Mouse (Mus musculus) liver, adult 2 months (tissue): ENCODE measurements at regions not wholly inside any gene's neighbourhood (a gene's known extent, or its start where the extent isn't known, plus 50 kb on each side); places are given as distances from the start of the nearest gene placed in this dataset.
A peak's percentile ranks its signal among the peaks of the same experiment; 100 is the strongest.

Experiments used
- DNase-seq: peaks from one replicate; pipeline ENCODE4 v3.0.0-alpha.2; 2011; ENCODE audit warnings: low read depth, low spot score; ENCODE audit errors: extremely low read depth
- H3K27ac ChIP-seq: fragments of 200-500 bp; replicated peaks from 2 replicates; pipeline ENCODE4 v1.5.1; 2012; ENCODE audit warnings: low read depth, mild to moderate bottlenecking, control low read depth, inconsistent platforms, low read length; ENCODE audit not compliant: insufficient read depth
- H3K27me3 ChIP-seq: fragments of 200-500 bp; 2 replicates; pipeline ENCODE4 v1.6.1; 2012; ENCODE audit warnings: mild to moderate bottlenecking, moderate library complexity, low read length, inconsistent platforms; ENCODE audit not compliant: control insufficient read depth, insufficient read depth
- H3K36me3 ChIP-seq: fragments of 200-500 bp; 2 replicates; pipeline ENCODE4 v1.6.1; 2012; ENCODE audit warnings: low read length, inconsistent platforms; ENCODE audit not compliant: control insufficient read depth, insufficient read depth
- H3K4me1 ChIP-seq: fragments of 200-500 bp; 2 replicates; pipeline ENCODE4 v1.6.1; 2011; ENCODE audit warnings: low read length; ENCODE audit not compliant: control insufficient read depth, insufficient read depth
- H3K4me3 ChIP-seq: fragments of 200-500 bp; 2 replicates; pipeline ENCODE4 v1.5.1; 2011; ENCODE audit warnings: low read depth, mild to moderate bottlenecking, control low read depth, low read length, moderate library complexity; ENCODE audit not compliant: insufficient read depth
- H3K79me2 ChIP-seq: fragments of 200-500 bp; 2 replicates; pipeline ENCODE4 v1.6.1; 2012; ENCODE audit warnings: inconsistent platforms, mild to moderate bottlenecking, low read length, moderate library complexity; ENCODE audit not compliant: control insufficient read depth, insufficient read depth
- H3K9ac ChIP-seq: fragments of 200-500 bp; 2 replicates; pipeline ENCODE4 v1.6.1; 2012; ENCODE audit warnings: low read depth, mild to moderate bottlenecking, control low read depth, inconsistent platforms, low read length
- CTCF ChIP-seq: fragments of 200-500 bp; IDR thresholded peaks from 2 replicates; pipeline ENCODE4 v1.5.1; 2011; ENCODE audit warnings: low read depth, low read length, control low read depth
- POLR2A ChIP-seq: fragments of 200-500 bp; IDR thresholded peaks from 2 replicates; pipeline ENCODE4 v1.6.1; 2011; ENCODE audit warnings: low read length, control low read depth; ENCODE audit not compliant: insufficient read depth; ENCODE audit errors: extremely low read depth
- WGBS: fragments of 180-500 bp; shearing (Covaris S2); methylation state at CpG from one replicate; pipeline ENCODE4 v1.1.7; 2018; 5-methylcytosine and 5-hydroxymethylcytosine counted together

DNA sequence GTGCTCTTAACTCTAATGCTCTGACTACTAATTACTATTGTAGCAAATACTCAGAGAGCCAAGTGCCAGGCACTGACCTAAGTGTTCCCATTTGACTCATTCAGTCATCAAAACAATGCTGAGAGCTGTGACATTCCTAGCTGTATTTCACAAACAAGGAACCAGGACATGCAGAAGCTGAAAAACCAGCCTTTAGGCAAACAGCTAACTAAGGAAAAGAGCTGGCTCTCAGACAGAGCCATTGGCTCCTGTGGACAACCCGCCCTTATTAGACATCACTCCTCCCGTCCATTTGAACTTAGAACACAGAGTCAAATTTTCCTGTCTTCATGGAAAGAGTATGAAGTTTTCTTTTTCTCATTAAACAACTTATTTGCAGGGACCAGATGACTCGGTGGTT is 88.5 kb upstream of the Zfp648 start:
- Histone ChIP-seq H3K36me3 (no peaks in the 10 kb centered on the region), H3K27me3 (no peaks in the 10 kb centered on the region), H3K4me3 (no peak overlapping the region), H3K27ac (no peak overlapping the region), H3K9ac (no peak overlapping the region), H3K4me1 (no peaks in the 10 kb centered on the region), H3K79me2 (no peaks in the 10 kb centered on the region)
- TF ChIP-seq CTCF (no peak), POLR2A (no peak)
- no peak for DNase-seq
- WGBS, result 83% methylated on average over 3 of the region's 3 CpGs

DNA sequence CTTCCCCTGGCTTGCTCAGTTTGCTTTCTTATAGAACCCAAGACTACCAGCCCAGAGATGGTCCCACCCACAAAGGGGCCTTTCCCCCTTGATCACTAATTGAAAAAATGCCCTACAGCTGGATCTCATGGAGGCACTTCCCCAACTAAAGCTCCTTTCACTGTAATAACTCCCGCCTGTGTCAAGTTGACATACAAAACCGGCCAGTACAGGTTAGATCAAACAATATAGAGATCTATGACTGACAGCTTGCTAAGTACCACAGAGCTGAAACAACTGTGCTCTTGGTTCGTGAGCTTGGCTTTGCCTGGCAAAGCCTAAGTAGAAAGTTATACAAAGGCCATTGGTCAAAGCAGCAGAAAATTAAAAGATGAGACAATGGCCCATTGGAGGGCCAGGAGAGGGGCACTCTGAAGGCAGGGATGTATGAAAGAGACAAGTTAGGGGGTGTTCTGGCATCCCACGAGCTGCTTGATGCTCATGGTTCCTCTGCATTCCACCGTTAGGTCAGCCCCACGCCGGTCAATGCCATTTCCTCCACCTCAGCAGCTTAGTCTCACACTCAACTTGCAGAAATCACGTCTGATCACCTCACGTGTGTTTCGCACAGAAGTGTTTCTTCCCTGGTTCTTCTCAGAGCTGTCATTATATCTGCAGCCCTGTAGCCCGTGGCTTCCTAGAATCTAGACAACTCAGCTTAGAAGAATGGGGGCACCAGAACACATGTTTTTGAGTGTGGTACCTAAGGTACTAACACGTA is 87.5 kb upstream of the Zfp648 start:
- H3K9ac ChIP-seq, result no peak overlapping the region
- no peak overlapping the region for H3K27ac ChIP-seq
- no peak overlapping the region for H3K4me3 ChIP-seq
- TF ChIP-seq POLR2A (no peak), CTCF (no peak)
- DNase-seq, result no peak
- no peaks in the 10 kb centered on the region for H3K79me2 ChIP-seq
- no peaks in the 10 kb centered on the region for H3K27me3 ChIP-seq
- peaks cover 5% of the 10 kb centered on the region for H3K4me1 ChIP-seq
- H3K36me3 ChIP-seq, result no peaks in the 10 kb centered on the region
- WGBS, result 93% methylated on average over 12 of the region's 12 CpGs

DNA sequence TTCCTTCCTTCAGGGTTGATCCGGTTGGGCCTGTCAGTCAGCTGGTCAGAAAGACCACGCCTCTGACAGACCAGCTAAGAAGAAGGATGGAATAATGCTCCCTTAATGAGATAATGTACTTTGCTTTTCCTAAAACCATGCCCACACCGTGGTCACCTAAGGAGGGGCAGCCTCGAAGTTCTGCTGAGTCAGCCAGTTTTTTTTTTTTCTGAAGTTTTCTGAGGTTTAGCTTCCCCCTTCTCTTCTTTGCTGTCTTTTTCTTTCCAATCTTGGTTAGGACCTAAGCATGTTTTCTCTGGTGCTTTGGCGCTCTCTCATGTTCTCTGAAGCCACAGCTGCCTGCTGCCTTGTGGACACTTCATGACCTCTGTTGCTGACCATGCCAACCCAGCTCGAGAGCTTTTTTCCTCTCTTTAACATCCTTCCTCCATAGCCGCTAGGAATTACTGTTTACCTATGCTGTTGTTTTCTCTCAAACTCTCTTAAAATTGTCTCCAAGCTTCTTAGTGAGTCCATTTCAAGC is 84.7 kb upstream of the Zfp648 start:
- Histone ChIP-seq H3K4me3 (no peak overlapping the region), H3K27ac (no peak overlapping the region), H3K4me1 (peaks cover 5% of the 10 kb centered on the region), H3K27me3 (no peaks in the 10 kb centered on the region), H3K9ac (no peak overlapping the region), H3K36me3 (no peaks in the 10 kb centered on the region), H3K79me2 (no peaks in the 10 kb centered on the region)
- TF ChIP-seq POLR2A (no peak), CTCF (no peak)
- DNase-seq, result no peak
- 74% methylated on average over 7 of the region's 7 CpGs for WGBS

DNA sequence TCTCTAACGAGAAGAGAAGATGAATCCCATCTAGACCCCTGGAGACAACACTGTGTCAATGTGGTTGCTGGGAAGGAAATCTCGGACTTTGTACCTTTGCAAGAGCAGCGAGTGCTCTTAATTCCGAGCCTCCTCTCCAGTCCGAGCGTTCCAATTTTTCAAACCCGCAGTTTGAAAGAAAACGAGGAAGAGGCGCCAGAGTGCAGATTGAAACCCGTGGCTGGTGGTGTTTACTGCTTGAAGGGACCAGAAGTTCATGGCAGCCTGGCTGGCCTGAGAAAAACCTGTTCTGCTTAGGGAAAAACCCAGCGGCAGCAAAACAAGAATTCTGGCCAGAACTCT is 83.7 kb upstream of the Zfp648 start:
- WGBS, result 16% methylated on average over 11 of the region's 11 CpGs
- peaks cover 5% of the 10 kb centered on the region for H3K4me1 ChIP-seq
- no peaks in the 10 kb centered on the region for H3K36me3 ChIP-seq
- H3K9ac ChIP-seq, result peak overlapping the region; percentile 37
- no peaks in the 10 kb centered on the region for H3K27me3 ChIP-seq
- H3K79me2 ChIP-seq, result no peaks in the 10 kb centered on the region
- TF ChIP-seq CTCF (no peak), POLR2A (no peak)
- H3K4me3 ChIP-seq, result peak overlapping the region; percentile 4; the same call in 1 of the 2 replicates
- peak; percentile 53 for DNase-seq
- peak overlapping the region; percentile 82 for H3K27ac ChIP-seq

DNA sequence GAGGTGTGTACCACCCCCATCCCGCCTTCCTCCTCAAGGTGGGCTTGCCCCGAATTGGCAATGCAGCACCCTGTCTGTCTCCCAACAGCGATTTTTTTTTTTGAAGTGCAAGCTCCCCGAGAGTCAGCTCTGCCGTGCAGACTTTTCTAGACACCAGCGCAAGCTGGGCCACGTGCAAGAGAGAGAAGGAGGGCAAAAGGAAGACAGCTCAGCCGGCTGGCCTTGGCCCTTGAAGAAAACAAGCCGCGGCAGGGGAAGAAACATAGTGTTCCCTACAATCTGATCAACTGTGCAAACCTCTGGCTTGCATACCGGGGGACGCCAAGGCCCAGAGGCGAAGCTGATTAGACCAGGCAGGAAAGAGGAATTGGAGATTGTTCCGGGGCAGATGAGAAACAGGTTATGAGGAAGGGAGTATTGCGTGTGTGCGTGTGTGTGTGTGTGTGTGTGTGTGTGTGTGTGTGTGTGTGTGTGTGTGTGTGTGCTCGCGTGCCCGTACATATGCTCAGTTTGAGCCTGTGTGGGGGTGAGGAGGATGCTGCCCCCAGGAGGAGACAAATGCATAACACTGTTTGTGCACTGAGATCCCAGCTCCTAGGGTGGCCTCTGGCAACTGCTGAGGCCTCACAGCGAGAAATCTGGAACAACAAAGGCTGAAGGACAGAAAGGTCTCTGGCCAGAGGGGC is 83.2 kb upstream of the Zfp648 start:
- peak overlapping the region; percentile 37 for H3K9ac ChIP-seq
- no peaks in the 10 kb centered on the region for H3K36me3 ChIP-seq
- peak overlapping the region; percentile 82 for H3K27ac ChIP-seq
- H3K27me3 ChIP-seq, result no peaks in the 10 kb centered on the region
- TF ChIP-seq POLR2A, result no peak
- TF ChIP-seq CTCF, result peak; percentile 69
- 8% methylated on average over 20 of the region's 20 CpGs for WGBS
- H3K4me3 ChIP-seq, result peak overlapping the region; percentile 7; the same call in 1 of the 2 replicates
- H3K79me2 ChIP-seq, result no peaks in the 10 kb centered on the region
- peak; percentile 46 for DNase-seq
- peaks cover 5% of the 10 kb centered on the region for H3K4me1 ChIP-seq

- H3K4me3 ChIP-seq, result no peak overlapping the region; the same call in 1 of the 2 replicates
Measured at GRCm38 (mm10) chr1:154118374-154119004, 82.5 kb upstream of the Zfp648 start.

More at GRCm38 (mm10) chr1:154118374-154119004, 82.5 kb upstream of the Zfp648 start:
- Histone ChIP-seq H3K79me2 (no peaks in the 10 kb centered on the region), H3K36me3 (no peaks in the 10 kb centered on the region), H3K9ac (peak overlapping the region; percentile 37), H3K27ac (peak overlapping the region; percentile 82), H3K27me3 (no peaks in the 10 kb centered on the region), H3K4me1 (peaks cover 5% of the 10 kb centered on the region)
- WGBS, result 10% methylated on average over 10 of the region's 10 CpGs
- DNase-seq, result peak; percentile 69
- TF ChIP-seq POLR2A, result no peak
- peak; percentile 96 for TF ChIP-seq CTCF
